Mouse (Mus musculus) hindbrain, embryonic 16.5 days (tissue): ENCODE results near the gene Olfr810. TPM values are rescaled to one million over a fixed set of nuclear protein-coding genes. Genes with fewer than 3 reads are reported as not detected.

Experiments used
- ATAC-seq: fragments of 200-750 bp; cut with Nextera tagmentation; 2 replicates; pipeline ENCODE4 v1.8.0; 2017; ENCODE audit warnings: moderate TSS enrichment, moderate library complexity
- H3K27ac ChIP-seq: fragments of 300-500 bp; sonication (generic); 2 replicates; pipeline ENCODE4 v1.5.1; 2014; ENCODE audit warnings: low read depth, mild to moderate bottlenecking, control low read depth, low read length, moderate library complexity
- H3K27me3 ChIP-seq: fragments of 300-500 bp; sonication (generic); replicated peaks from 2 replicates; pipeline ENCODE4 v1.6.1; 2014; ENCODE audit warnings: low read length; ENCODE audit not compliant: control insufficient read depth, insufficient read depth
- H3K36me3 ChIP-seq: fragments of 300-500 bp; sonication (generic); 2 replicates; pipeline ENCODE4 v1.6.1; 2014; ENCODE audit warnings: mild to moderate bottlenecking, low read length, moderate library complexity, mixed read lengths; ENCODE audit not compliant: control insufficient read depth, insufficient read depth
- H3K4me1 ChIP-seq: fragments of 300-500 bp; sonication (generic); 2 replicates; pipeline ENCODE4 v1.6.1; 2014; ENCODE audit warnings: low read depth, low read length; ENCODE audit not compliant: control insufficient read depth, insufficient read depth
- H3K4me2 ChIP-seq: fragments of 300-500 bp; sonication (generic); 2 replicates; pipeline ENCODE4 v1.6.1; 2014; ENCODE audit warnings: mild to moderate bottlenecking, low read length, control low read depth, moderate library complexity
- H3K4me3 ChIP-seq: fragments of 300-500 bp; sonication (generic); 2 replicates; pipeline ENCODE4 v1.5.1; 2014; ENCODE audit warnings: mild to moderate bottlenecking, low read length, control low read depth, moderate library complexity
- H3K9ac ChIP-seq: fragments of 300-500 bp; sonication (generic); 2 replicates; pipeline ENCODE4 v1.6.1; 2014; ENCODE audit warnings: low read depth, mild to moderate bottlenecking, control low read depth, low read length, moderate library complexity
- H3K9me3 ChIP-seq: fragments of 300-500 bp; sonication (generic); 2 replicates; pipeline ENCODE4 v1.6.1; 2014; ENCODE audit warnings: mild to moderate bottlenecking, low read length, moderate library complexity; ENCODE audit not compliant: control insufficient read depth
- WGBS: fragments of 180-500 bp; shearing (Covaris S2); extraction: QIAGEN DNeasy Blood & Tissue Kit; methylation state at CpG from one replicate; pipeline ENCODE4 v1.1.7; 2014; 5-methylcytosine and 5-hydroxymethylcytosine counted together
- polyA plus RNA-seq: library from polyadenylated mRNA; unstranded; fragments of >200 nt; fragmentation: Nextera tagmentation; extraction: Ambion mirVana; gene quantifications from 2 replicates; pipeline ENCODE4 v1.2.1, GENCODE M21; 2015

The Olfr810 gene
- polyA plus RNA-seq = not detected in 2 replicates

DNA sequence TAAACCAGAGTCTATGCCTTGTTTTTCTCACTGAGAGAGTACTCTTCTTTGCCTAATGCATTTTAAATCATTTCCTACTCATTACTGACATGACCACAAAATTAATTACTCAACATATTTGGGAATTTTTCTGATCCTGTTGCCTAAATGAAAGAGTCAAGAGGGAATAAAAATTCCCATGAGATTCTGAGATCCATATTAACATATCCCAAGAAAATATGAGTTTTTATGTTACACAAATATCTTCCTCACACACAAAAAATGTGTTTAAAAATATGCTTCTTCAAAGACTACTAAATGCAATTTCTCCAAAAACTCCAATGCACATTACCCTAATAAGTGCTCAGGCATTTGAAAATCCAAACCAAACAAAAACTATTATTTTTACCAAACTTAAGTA is at the start of gene Olfr810:
TSS of gene Olfr810 (minus strand) at position 101 of the 400 bp plus-strand sequence.
- Histone ChIP-seq H3K9me3 (no peaks in the 10 kb centered on the region), H3K27ac (no peak within 1 kb of the TSS), H3K4me2 (no peak within 1 kb of the TSS), H3K9ac (no peak within 1 kb of the TSS), H3K4me3 (no peak within 1 kb of the TSS), H3K36me3 (no peaks in the 10 kb centered on the region), H3K27me3 (no peaks in the 10 kb centered on the region), H3K4me1 (no peaks in the 10 kb centered on the region)
- ATAC-seq = no peak

DNA sequence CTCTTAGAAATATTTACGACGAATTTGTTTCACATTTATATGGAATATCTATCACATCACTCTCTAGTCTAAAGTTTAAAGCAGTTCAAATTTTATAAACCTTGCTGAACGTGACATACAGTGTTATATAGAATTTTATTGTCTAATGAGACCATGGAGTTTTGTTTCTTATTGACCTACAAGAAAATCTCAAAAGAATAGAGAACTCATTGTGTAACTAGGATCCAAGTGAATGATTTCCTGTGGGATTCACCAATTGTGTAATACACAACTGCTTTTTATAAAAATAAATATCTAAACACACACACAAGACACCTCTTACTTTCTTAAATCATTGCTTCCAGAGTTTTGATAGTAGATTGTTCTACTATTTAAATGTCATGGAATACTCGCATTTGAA is 9.6 kb upstream of the Olfr810 start, which contains the start of gene Olfr811:
TSS of gene Olfr811 (minus strand) at position 101 of the 400 bp plus-strand sequence.
- no peaks in the 10 kb centered on the region for H3K4me1 ChIP-seq
- ATAC-seq = no peak
- H3K27me3 ChIP-seq = no peaks in the 10 kb centered on the region
- H3K4me3 ChIP-seq = no peak within 1 kb of the TSS
- no peak within 1 kb of the TSS for H3K9ac ChIP-seq
- H3K36me3 ChIP-seq = no peaks in the 10 kb centered on the region
- WGBS = 87% methylated on average over 4 of the region's 4 CpGs
- no peaks in the 10 kb centered on the region for H3K9me3 ChIP-seq
- no peak within 1 kb of the TSS for H3K4me2 ChIP-seq
- no peak within 1 kb of the TSS for H3K27ac ChIP-seq

GRCm38 (mm10) chr10:129778123-129778522 is 16.6 kb downstream of the Olfr810 start:
- H3K4me2 ChIP-seq = no peak overlapping the region
- ATAC-seq = no peak
- H3K27me3 ChIP-seq = no peaks in the 10 kb centered on the region
- H3K36me3 ChIP-seq = no peaks in the 10 kb centered on the region
- no peaks in the 10 kb centered on the region for H3K9me3 ChIP-seq
- no peaks in the 10 kb centered on the region for H3K4me1 ChIP-seq
- H3K9ac ChIP-seq = no peak overlapping the region
- H3K4me3 ChIP-seq = no peak overlapping the region
- H3K27ac ChIP-seq = no peak overlapping the region

- no peak for ATAC-seq
- no peak within 1 kb of the TSS for H3K4me2 ChIP-seq
- no peaks in the 10 kb centered on the region for H3K27me3 ChIP-seq
- H3K4me3 ChIP-seq = no peak within 1 kb of the TSS
- H3K27ac ChIP-seq = no peak within 1 kb of the TSS
- no peaks in the 10 kb centered on the region for H3K36me3 ChIP-seq
- H3K9me3 ChIP-seq = no peaks in the 10 kb centered on the region
- no peaks in the 10 kb centered on the region for H3K4me1 ChIP-seq
- H3K9ac ChIP-seq = no peak within 1 kb of the TSS
These were observed 20.4 kb downstream of the Olfr810 start, which contains the start of gene Olfr809 for GRCm38 (mm10) chr10:129774338-129774737. Gene Olfr809 (plus strand): TSS chr10:129774638.

GRCm38 (mm10) chr10:129765182-129765581 is 29.5 kb downstream of the Olfr810 start, which contains the start of gene Olfr808:
Gene Olfr808 (plus strand): TSS chr10:129765482.
- Histone ChIP-seq H3K9me3 (no peaks in the 10 kb centered on the region), H3K4me3 (no peak within 1 kb of the TSS), H3K27ac (no peak within 1 kb of the TSS), H3K27me3 (no peaks in the 10 kb centered on the region), H3K4me2 (no peak within 1 kb of the TSS), H3K4me1 (no peaks in the 10 kb centered on the region), H3K9ac (no peak within 1 kb of the TSS), H3K36me3 (no peaks in the 10 kb centered on the region)
- no peak for ATAC-seq
- WGBS = 94% methylated on average over 1 of the region's 1 CpGs

GRCm38 (mm10) chr10:129757693-129758092 is 37.0 kb downstream of the Olfr810 start, which contains the start of gene Olfr807:
Gene Olfr807 (minus strand): TSS chr10:129757793.
- Histone ChIP-seq H3K9ac (no peak within 1 kb of the TSS), H3K4me3 (no peak within 1 kb of the TSS), H3K27me3 (no peaks in the 10 kb centered on the region), H3K4me1 (no peaks in the 10 kb centered on the region), H3K36me3 (no peaks in the 10 kb centered on the region), H3K9me3 (no peaks in the 10 kb centered on the region), H3K4me2 (no peak within 1 kb of the TSS), H3K27ac (no peak within 1 kb of the TSS)
- ATAC-seq = no peak
- WGBS = 88% methylated on average over 1 of the region's 1 CpGs

DNA sequence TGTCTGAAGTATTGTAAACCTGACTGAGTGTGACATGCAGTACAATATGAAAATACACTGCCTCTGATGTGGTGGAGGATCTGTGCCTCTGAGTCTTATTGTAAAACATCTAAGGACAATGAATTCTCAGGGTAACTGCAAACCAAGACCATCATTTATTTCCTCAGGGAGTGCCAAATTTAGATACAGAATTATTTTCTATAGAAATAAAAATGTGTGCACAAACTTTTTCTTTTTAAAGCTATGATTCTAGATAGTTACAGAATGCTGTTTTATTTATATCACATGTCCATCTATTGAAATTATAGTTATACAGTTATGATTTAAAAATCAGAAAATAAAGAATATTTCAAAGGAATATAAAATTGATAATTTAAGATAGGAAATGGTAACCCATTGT is 52.9 kb downstream of the Olfr810 start, which contains the start of gene Olfr806:
TSS of gene Olfr806 (minus strand) at position 101 of the 400 bp plus-strand sequence.
- Histone ChIP-seq H3K4me2 (no peak within 1 kb of the TSS), H3K9me3 (no peaks in the 10 kb centered on the region), H3K27me3 (no peaks in the 10 kb centered on the region), H3K4me3 (no peak within 1 kb of the TSS), H3K9ac (no peak within 1 kb of the TSS), H3K36me3 (no peaks in the 10 kb centered on the region), H3K4me1 (no peaks in the 10 kb centered on the region), H3K27ac (no peak within 1 kb of the TSS)
- ATAC-seq = no peak

Other genes starting within 250 kb of the Olfr810 start
- gene Olfr794, start 227.3 kb downstream of the Olfr810 start, polyA plus RNA-seq = not detected in 2 replicates
- gene Olfr796, start 182.3 kb downstream of the Olfr810 start, polyA plus RNA-seq = not detected in 2 replicates
- not detected in 2 replicates for gene Olfr798, start 167.0 kb downstream of the Olfr810 start, polyA plus RNA-seq
- not detected in 2 replicates for gene Olfr799, start 157.4 kb downstream of the Olfr810 start, polyA plus RNA-seq
- not detected in 2 replicates for gene Olfr800, start 137.2 kb downstream of the Olfr810 start, polyA plus RNA-seq
- not detected in 2 replicates for gene Olfr801, start 121.1 kb downstream of the Olfr810 start, polyA plus RNA-seq
- gene Olfr802, start 106.7 kb downstream of the Olfr810 start, polyA plus RNA-seq = 0.02 TPM in 1 of 2 replicates, not detected in the other
- not detected in 2 replicates for gene Olfr803, start 100.6 kb downstream of the Olfr810 start, polyA plus RNA-seq
- gene Olfr804, start 91.7 kb downstream of the Olfr810 start, polyA plus RNA-seq = not detected in 2 replicates
- gene Olfr805, start 65.5 kb downstream of the Olfr810 start, polyA plus RNA-seq = not detected in 2 replicates
- gene Olfr806, start 53.0 kb downstream of the Olfr810 start, polyA plus RNA-seq = not detected in 2 replicates
- gene Olfr807, start 37.1 kb downstream of the Olfr810 start, polyA plus RNA-seq = not detected in 2 replicates
- not detected in 2 replicates for gene Olfr808, start 29.4 kb downstream of the Olfr810 start, polyA plus RNA-seq
- not detected in 2 replicates for gene Olfr809, start 20.3 kb downstream of the Olfr810 start, polyA plus RNA-seq
- gene Olfr811, start 9.5 kb upstream of the Olfr810 start, polyA plus RNA-seq = not detected in 2 replicates
- gene Olfr812, start 51.2 kb upstream of the Olfr810 start, polyA plus RNA-seq = not detected in 2 replicates
- not detected in 2 replicates for gene Olfr813, start 60.5 kb upstream of the Olfr810 start, polyA plus RNA-seq
- not detected in 2 replicates for gene Olfr814, start 84.9 kb upstream of the Olfr810 start, polyA plus RNA-seq
- gene Olfr815, start 111.0 kb upstream of the Olfr810 start, polyA plus RNA-seq = not detected in 2 replicates
- not detected in 2 replicates for gene Olfr816, start 120.7 kb upstream of the Olfr810 start, polyA plus RNA-seq
- not detected in 2 replicates for gene Olfr818, start 154.2 kb upstream of the Olfr810 start, polyA plus RNA-seq
- not detected in 2 replicates for gene Olfr819, start 172.3 kb upstream of the Olfr810 start, polyA plus RNA-seq
- gene Olfr247, start 181.2 kb upstream of the Olfr810 start, polyA plus RNA-seq = not detected in 2 replicates
- not detected in 2 replicates for gene Gm10310, start 190.1 kb upstream of the Olfr810 start, polyA plus RNA-seq
- gene Olfr820, start 217.7 kb upstream of the Olfr810 start, polyA plus RNA-seq = not detected in 2 replicates
- gene Olfr821, start 235.4 kb upstream of the Olfr810 start, polyA plus RNA-seq = not detected in 2 replicates